7 mouse cellular contexts compared by ENCODE assay signal in genomic region chr11:3983291-3983862, GRCm38 (mm10). TPM values are rescaled to one million over a fixed set of nuclear protein-coding genes. Genes with fewer than 3 reads are reported as not detected.
DNase-seq lines count a peak whose midpoint lies in the region; ATAC-seq and TF ChIP-seq lines count a peak whose summit lies in the region.

Gal3st1 (plus strand) TSS chr11:3983636.

- peak within 1 kb of the TSS; percentile 44 for H3K9ac ChIP-seq in intestine, embryonic 14.5 days (ENCODE audit: low read length)

- intact Hi-C loops in left cerebral cortex, postnatal 14 days (cut with DNase I), result no loop called here

- H3K27me3 ChIP-seq in intestine, embryonic 14.5 days (replicated peaks; ENCODE audit: control insufficient read depth, insufficient read depth, low read length), result peaks cover 23% of the 10 kb centered on the region

- H3K4me2 ChIP-seq in intestine, embryonic 14.5 days (ENCODE audit: low read length), result peak within 1 kb of the TSS; percentile 52

- H3K4me3 ChIP-seq in cortical plate, adult 2 months (ENCODE audit: insufficient read depth, low read length), result peak within 1 kb of the TSS; percentile 86
- H3K4me3 ChIP-seq in intestine, embryonic 14.5 days (ENCODE audit: low read depth, low read length), result peak within 1 kb of the TSS; percentile 41

- 0% methylated on average over 22 of the region's 37 CpGs for WGBS in intestine, embryonic 14.5 days

- TF ChIP-seq POLR2A in cortical plate, adult 2 months (IDR thresholded peaks at IDR 0.05; ENCODE audit: extremely low read depth, insufficient read depth, low read length), result peak; percentile 35; the same call in 1 of the 2 replicates

- H3K4me1 ChIP-seq in cortical plate, adult 2 months (ENCODE audit: control insufficient read depth, insufficient read depth, low read length), result no peaks in the 10 kb centered on the region
- H3K4me1 ChIP-seq in intestine, embryonic 14.5 days (replicated peaks; ENCODE audit: control insufficient read depth, insufficient read depth, low read length), result no peaks in the 10 kb centered on the region

- peak within 1 kb of the TSS; percentile 95 for H3K27ac ChIP-seq in cortical plate, adult 2 months (ENCODE audit: insufficient read depth, low read length)
- H3K27ac ChIP-seq in intestine, embryonic 14.5 days (ENCODE audit: low read depth), result peak within 1 kb of the TSS; percentile 57

- peak; percentile 74 for ATAC-seq in intestine, embryonic 14.5 days (replicated peaks; ENCODE audit: low FRiP score, low TSS enrichment, low read depth)
- ATAC-seq in megakaryocyte-erythroid progenitor cell, adult 5-6 weeks (replicated peaks; ENCODE audit: low FRiP score, low TSS enrichment, poor library complexity, severe bottlenecking), result no peak

- DNase-seq in R1 (ENCODE audit: low read depth, low spot score), result peak; percentile 23
- peak; percentile 78 for DNase-seq in intestine, embryonic 14.5 days (ENCODE audit: low spot score)
- no peak for DNase-seq in left cerebral cortex, postnatal 14 days (ENCODE audit: low spot score in 2 of 2)
- peak; percentile 49 for DNase-seq in lung, postnatal 36 days
- DNase-seq in telencephalon, adult 2 months (ENCODE audit: low read depth, low spot score), result peak; percentile 76

- TF ChIP-seq CTCF in cortical plate, adult 2 months (IDR thresholded peaks at IDR 0.05; ENCODE audit: extremely low read depth, insufficient read depth, low read length), result no peak

- H3K36me3 ChIP-seq in intestine, embryonic 14.5 days (ENCODE audit: control insufficient read depth, insufficient read depth, low read length), result peaks cover 25% of the 10 kb centered on the region

- H3K9me3 ChIP-seq in intestine, embryonic 14.5 days (ENCODE audit: control insufficient read depth, low read length), result no peaks in the 10 kb centered on the region

RNA-seq across cellular contexts. Expression of gene Gal3st1, which starts in this region (rescaled TPM):
- 32.0 and 36.4 TPM in 2 replicates for polyA plus RNA-seq in cortical plate, adult 2 months (2012; rRNA removed)
- polyA plus RNA-seq in intestine, embryonic 14.5 days (2014; fragmentation: Nextera tagmentation; extraction: Ambion mirVana), result 14.7 and 17.4 TPM in 2 replicates
- 10 to 100 TPM; 10.8 to 18.5 TPM for total RNA-seq in left cerebral cortex, postnatal 14 days (2021)
- total RNA-seq in megakaryocyte-erythroid progenitor cell, adult 5-6 weeks (2014; fragmentation: Nextera tagmentation), result not detected in 2 replicates
- total RNA-seq in megakaryocyte-erythroid progenitor cell, adult 5-6 weeks (2017), result not detected in 2 replicates

Comparison
In these comparisons a context has a peak if more than half of its experiments do, and no peak if none do; other contexts are left out.
1. RNA of gene Gal3st1 (total RNA-seq): 10.8 to 18.5 TPM in left cerebral cortex, postnatal 14 days; not detected in megakaryocyte-erythroid progenitor cell, adult 5-6 weeks; every median in the first group is over 10 times any median in the second.
2. DNase-seq: peak in R1 (single experiment), intestine, embryonic 14.5 days (single experiment), lung, postnatal 36 days (single experiment) and telencephalon, adult 2 months (single experiment); none in left cerebral cortex, postnatal 14 days (0 of 2).